Mouse (Mus musculus) limb, embryonic 15.5 days (tissue): Measurements from ENCODE around the gene Rfx1. TPM values are rescaled to one million over a fixed set of nuclear protein-coding genes. Genes with fewer than 3 reads are reported as not detected.

Experiments
- ATAC-seq: fragments of 200-750 bp; cut with Nextera tagmentation; 2 replicates; pipeline ENCODE4 v1.8.0; 2017; ENCODE audit warnings: low read depth, moderate TSS enrichment; ENCODE audit not compliant: insufficient number of reproducible peaks, low FRiP score, low TSS enrichment
- H3K27ac ChIP-seq: fragments of 300-500 bp; sonication (generic); 2 replicates; pipeline ENCODE4 v1.5.1; 2015; ENCODE audit warnings: moderate library complexity, mild to moderate bottlenecking, inconsistent platforms
- H3K27me3 ChIP-seq: fragments of 300-500 bp; sonication (generic); 2 replicates; pipeline ENCODE4 v1.6.1; 2015; ENCODE audit warnings: inconsistent platforms
- H3K36me3 ChIP-seq: fragments of 300-500 bp; sonication (generic); 2 replicates; pipeline ENCODE4 v1.6.1; 2015; ENCODE audit warnings: inconsistent platforms
- H3K4me1 ChIP-seq: fragments of 300-500 bp; sonication (generic); 2 replicates; pipeline ENCODE4 v1.6.1; 2015; ENCODE audit warnings: inconsistent platforms
- H3K4me2 ChIP-seq: fragments of 300-500 bp; sonication (generic); 2 replicates; pipeline ENCODE4 v1.6.1; 2015; ENCODE audit warnings: mild to moderate bottlenecking, inconsistent platforms
- H3K4me3 ChIP-seq: fragments of 300-500 bp; sonication (generic); 2 replicates; pipeline ENCODE4 v1.5.1; 2015; ENCODE audit warnings: mild to moderate bottlenecking, inconsistent platforms
- H3K9ac ChIP-seq: fragments of 300-500 bp; sonication (generic); 2 replicates; pipeline ENCODE4 v1.6.1; 2015; ENCODE audit warnings: inconsistent platforms
- H3K9me3 ChIP-seq: fragments of 300-500 bp; sonication (generic); 2 replicates; pipeline ENCODE4 v1.6.1; 2016; ENCODE audit warnings: inconsistent platforms
- WGBS: fragments of 180-500 bp; shearing (Covaris S2); methylation state at CpG from one replicate; pipeline ENCODE4 v1.1.7; 2015; 5-methylcytosine and 5-hydroxymethylcytosine counted together
- polyA plus RNA-seq: library from polyadenylated mRNA; unstranded; fragments of >200 nt; fragmentation: Nextera tagmentation; extraction: Ambion mirVana; gene quantifications from 2 replicates; pipeline ENCODE4 v1.2.1, GENCODE M21; 2015

The Rfx1 gene
- polyA plus RNA-seq: 8.0 and 8.5 TPM in 2 replicates

GRCm38 (mm10) chr8:84066291-84066930 lies at the start of gene Rfx1:
Gene Rfx1 (plus strand): TSS chr8:84066834.
- ATAC-seq: peak; percentile 98

DNA sequence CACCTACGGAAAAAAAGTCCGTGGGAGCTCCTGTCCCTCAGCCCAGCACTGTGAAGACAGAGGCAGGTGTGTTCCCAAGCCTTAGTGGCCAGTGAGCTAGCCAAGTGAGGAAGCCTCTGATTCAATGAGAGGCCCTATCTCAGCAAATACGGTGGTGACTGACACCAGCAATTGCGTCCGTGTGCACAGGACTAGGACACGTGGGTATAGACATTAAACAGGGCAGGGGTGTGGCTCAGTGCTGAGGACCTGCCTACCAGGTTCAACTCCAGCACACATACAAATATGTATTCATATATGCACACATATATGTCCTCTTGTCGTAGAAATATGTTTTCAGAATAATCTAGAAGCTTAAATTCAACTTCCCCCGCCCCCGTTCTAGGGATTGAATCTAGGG lies 46.9 kb upstream of the Rfx1 start:
- no peak overlapping the region for H3K27ac ChIP-seq
- H3K9ac ChIP-seq: no peak overlapping the region
- no peak overlapping the region for H3K4me2 ChIP-seq
- H3K4me3 ChIP-seq: no peak overlapping the region
- ATAC-seq: no peak
- WGBS: 79% methylated on average over 9 of the region's 9 CpGs
- H3K27me3 ChIP-seq: peaks cover 20% of the 10 kb centered on the region
- no peaks in the 10 kb centered on the region for H3K9me3 ChIP-seq
- peaks cover 16% of the 10 kb centered on the region for H3K4me1 ChIP-seq
- H3K36me3 ChIP-seq: no peaks in the 10 kb centered on the region

More at GRCm38 (mm10) chr8:84066291-84066930, at the start of gene Rfx1:
- H3K4me3 ChIP-seq: peak within 1 kb of the TSS; percentile 99
- peak within 1 kb of the TSS; percentile 91 for H3K9ac ChIP-seq
- H3K4me1 ChIP-seq: peaks cover 36% of the 10 kb centered on the region
- WGBS: under 1% methylated on average over 51 of the region's 51 CpGs
- H3K4me2 ChIP-seq: peak within 1 kb of the TSS; percentile 65
- no peaks in the 10 kb centered on the region for H3K36me3 ChIP-seq
- peak within 1 kb of the TSS; percentile 98 for H3K27ac ChIP-seq
- no peaks in the 10 kb centered on the region for H3K9me3 ChIP-seq
- no peaks in the 10 kb centered on the region for H3K27me3 ChIP-seq

- 12% methylated on average over 16 of the region's 18 CpGs for WGBS
- H3K27me3 ChIP-seq: peaks cover 25% of the 10 kb centered on the region
Observed at GRCm38 (mm10) chr8:84021096-84021495, 45.5 kb upstream of the Rfx1 start, which contains the start of gene Palm3. Gene Palm3 (plus strand): TSS chr8:84021471.

GRCm38 (mm10) chr8:84021569-84021968 lies 45.1 kb upstream of the Rfx1 start:
- Histone ChIP-seq H3K9ac (no peak overlapping the region), H3K9me3 (no peaks in the 10 kb centered on the region), H3K4me1 (peaks cover 28% of the 10 kb centered on the region), H3K27ac (no peak overlapping the region), H3K27me3 (peaks cover 28% of the 10 kb centered on the region), H3K4me2 (peak overlapping the region; percentile 19; the same call in 1 of the 2 replicates), H3K36me3 (no peaks in the 10 kb centered on the region), H3K4me3 (no peak overlapping the region; the same call in 1 of the 2 replicates)
- 48% methylated on average over 12 of the region's 12 CpGs for WGBS
- no peak for ATAC-seq

More at GRCm38 (mm10) chr8:84021096-84021495, 45.5 kb upstream of the Rfx1 start, which contains the start of gene Palm3:
- Histone ChIP-seq H3K9me3 (no peaks in the 10 kb centered on the region), H3K4me3 (no peak within 1 kb of the TSS; the same call in 1 of the 2 replicates), H3K9ac (no peak within 1 kb of the TSS), H3K27ac (no peak within 1 kb of the TSS), H3K4me1 (peaks cover 23% of the 10 kb centered on the region), H3K4me2 (peak within 1 kb of the TSS; percentile 19; the same call in 1 of the 2 replicates), H3K36me3 (no peaks in the 10 kb centered on the region)
- no peak for ATAC-seq

GRCm38 (mm10) chr8:84023085-84023484 lies 43.5 kb upstream of the Rfx1 start:
- Histone ChIP-seq H3K27ac (no peak overlapping the region), H3K9me3 (no peaks in the 10 kb centered on the region), H3K4me2 (no peak overlapping the region), H3K36me3 (no peaks in the 10 kb centered on the region), H3K4me1 (peaks cover 36% of the 10 kb centered on the region), H3K4me3 (no peak overlapping the region), H3K9ac (no peak overlapping the region), H3K27me3 (peaks cover 43% of the 10 kb centered on the region)
- 14% methylated on average over 5 of the region's 5 CpGs for WGBS
- ATAC-seq: no peak

- Histone ChIP-seq H3K4me2 (no peak overlapping the region), H3K27me3 (peaks cover 47% of the 10 kb centered on the region), H3K36me3 (no peaks in the 10 kb centered on the region), H3K9ac (no peak overlapping the region), H3K27ac (no peak overlapping the region), H3K4me3 (no peak overlapping the region), H3K9me3 (no peaks in the 10 kb centered on the region), H3K4me1 (peaks cover 36% of the 10 kb centered on the region)
- no peak for ATAC-seq
- WGBS: 54% methylated on average over 1 of the region's 1 CpGs
Observed at GRCm38 (mm10) chr8:84023631-84024030, 43.0 kb upstream of the Rfx1 start.

GRCm38 (mm10) chr8:84024171-84024570 lies 42.5 kb upstream of the Rfx1 start:
- no peak overlapping the region for H3K4me3 ChIP-seq
- no peaks in the 10 kb centered on the region for H3K9me3 ChIP-seq
- H3K36me3 ChIP-seq: no peaks in the 10 kb centered on the region
- peaks cover 36% of the 10 kb centered on the region for H3K4me1 ChIP-seq
- H3K27ac ChIP-seq: no peak overlapping the region
- no peak overlapping the region for H3K9ac ChIP-seq
- ATAC-seq: no peak
- no peak overlapping the region for H3K4me2 ChIP-seq
- H3K27me3 ChIP-seq: peaks cover 50% of the 10 kb centered on the region
- 20% methylated on average over 10 of the region's 10 CpGs for WGBS

DNA sequence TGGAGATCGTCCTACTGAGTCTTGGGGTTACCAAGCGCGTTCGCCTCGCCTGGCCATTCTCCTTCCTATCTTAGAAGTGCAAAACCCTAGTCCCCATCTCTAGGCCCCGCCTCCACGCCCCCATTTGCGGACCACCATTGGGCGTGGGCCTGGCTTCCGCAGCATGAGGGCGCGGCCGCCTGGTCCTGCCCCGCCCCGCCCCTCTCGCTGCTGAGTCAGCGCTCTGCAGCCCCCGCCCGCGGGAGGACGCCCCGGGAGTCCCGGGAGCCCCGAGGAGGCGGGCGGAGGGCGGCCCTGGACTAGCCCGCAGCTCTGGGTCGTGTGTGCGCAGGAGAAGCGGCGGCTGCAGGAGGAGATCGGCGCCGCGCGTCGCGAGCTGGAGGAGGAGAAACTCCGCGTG lies 40.8 kb upstream of the Rfx1 start:
- WGBS: under 1% methylated on average over 40 of the region's 41 CpGs
- peaks cover 36% of the 10 kb centered on the region for H3K4me1 ChIP-seq
- H3K27ac ChIP-seq: no peak overlapping the region
- H3K9me3 ChIP-seq: no peaks in the 10 kb centered on the region
- peak overlapping the region; percentile 90 for H3K4me2 ChIP-seq
- ATAC-seq: peak; percentile 66
- no peaks in the 10 kb centered on the region for H3K36me3 ChIP-seq
- H3K4me3 ChIP-seq: peak overlapping the region; percentile 49
- H3K27me3 ChIP-seq: peaks cover 42% of the 10 kb centered on the region
- H3K9ac ChIP-seq: peak overlapping the region; percentile 31; the same call in 1 of the 2 replicates

DNA sequence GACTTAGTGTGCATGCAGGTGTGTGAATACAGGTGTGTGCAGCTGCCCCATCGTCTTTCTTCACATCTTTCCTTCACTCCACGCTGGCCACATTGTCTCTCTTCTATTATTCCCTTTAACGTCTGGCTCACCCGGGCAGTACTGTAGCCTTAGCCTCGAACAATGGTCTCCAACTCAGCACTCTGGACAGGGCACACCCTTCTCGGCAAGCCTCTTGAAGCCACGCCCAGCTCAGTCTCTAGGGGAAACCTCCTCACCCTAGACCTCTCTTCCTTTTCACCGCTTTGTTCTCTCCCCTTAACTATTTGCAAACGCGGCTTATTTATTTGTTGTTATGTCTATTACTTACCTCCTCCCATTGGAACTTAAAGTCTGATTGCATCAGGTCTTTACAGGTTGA lies 39.2 kb upstream of the Rfx1 start:
- no peaks in the 10 kb centered on the region for H3K9me3 ChIP-seq
- peaks cover 27% of the 10 kb centered on the region for H3K4me1 ChIP-seq
- H3K36me3 ChIP-seq: no peaks in the 10 kb centered on the region
- no peak overlapping the region for H3K4me2 ChIP-seq
- no peak overlapping the region for H3K9ac ChIP-seq
- 13% methylated on average over 10 of the region's 10 CpGs for WGBS
- peaks cover 31% of the 10 kb centered on the region for H3K27me3 ChIP-seq
- no peak for ATAC-seq
- no peak overlapping the region for H3K27ac ChIP-seq
- H3K4me3 ChIP-seq: no peak overlapping the region

DNA sequence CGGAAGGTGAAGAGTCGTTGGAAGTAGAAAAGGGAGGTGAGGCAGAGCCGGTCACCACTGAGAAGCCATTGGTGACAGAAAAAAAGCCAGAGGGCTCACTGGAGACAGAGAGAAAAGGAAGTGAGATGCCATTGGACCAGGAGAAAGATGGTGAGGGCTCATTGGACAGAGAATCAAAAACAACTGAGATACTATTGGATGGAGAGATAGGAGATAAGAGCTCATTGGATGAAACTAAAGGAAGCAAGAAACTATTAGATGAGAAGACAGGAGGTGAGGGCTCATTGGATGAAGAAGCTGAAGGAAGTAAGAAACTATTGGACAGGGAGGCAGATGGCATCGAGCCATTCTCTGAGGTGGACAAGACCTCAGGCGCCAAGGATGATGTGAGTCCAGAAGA lies 37.4 kb upstream of the Rfx1 start:
- ATAC-seq: no peak

DNA sequence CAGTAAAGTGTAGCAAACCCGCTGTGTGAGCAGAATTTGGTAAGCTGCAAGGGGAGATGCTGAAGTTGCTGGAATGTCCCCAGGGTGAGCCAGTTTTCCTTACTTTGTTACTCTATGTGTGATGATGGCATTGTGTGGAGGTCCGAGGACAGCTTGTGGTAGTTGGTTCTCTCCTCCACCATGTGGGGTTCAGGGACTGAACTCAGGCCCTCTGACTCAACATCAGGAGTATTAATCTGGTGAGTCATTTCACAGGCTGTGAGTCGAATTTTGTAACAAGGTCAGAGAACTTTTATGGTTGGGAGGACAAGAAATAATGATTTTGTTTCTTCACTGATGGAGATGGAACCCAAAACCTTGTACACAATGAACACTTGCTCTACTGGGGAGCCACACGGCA lies 33.9 kb upstream of the Rfx1 start:
- no peak for ATAC-seq
- 70% methylated on average over 4 of the region's 4 CpGs for WGBS
- no peaks in the 10 kb centered on the region for H3K4me1 ChIP-seq
- H3K27ac ChIP-seq: no peak overlapping the region
- no peak overlapping the region for H3K4me3 ChIP-seq
- H3K27me3 ChIP-seq: peaks cover 19% of the 10 kb centered on the region; the same call in 1 of the 2 replicates
- H3K36me3 ChIP-seq: no peaks in the 10 kb centered on the region
- no peak overlapping the region for H3K4me2 ChIP-seq
- no peaks in the 10 kb centered on the region for H3K9me3 ChIP-seq
- no peak overlapping the region for H3K9ac ChIP-seq

More for the DNA sequence above, 37.4 kb upstream of the Rfx1 start:
- Histone ChIP-seq H3K27ac (no peak overlapping the region), H3K9ac (no peak overlapping the region), H3K4me1 (peaks cover 19% of the 10 kb centered on the region), H3K36me3 (no peaks in the 10 kb centered on the region), H3K27me3 (peaks cover 33% of the 10 kb centered on the region), H3K4me2 (no peak overlapping the region), H3K4me3 (no peak overlapping the region), H3K9me3 (no peaks in the 10 kb centered on the region)
- WGBS: 83% methylated on average over 5 of the region's 5 CpGs

DNA sequence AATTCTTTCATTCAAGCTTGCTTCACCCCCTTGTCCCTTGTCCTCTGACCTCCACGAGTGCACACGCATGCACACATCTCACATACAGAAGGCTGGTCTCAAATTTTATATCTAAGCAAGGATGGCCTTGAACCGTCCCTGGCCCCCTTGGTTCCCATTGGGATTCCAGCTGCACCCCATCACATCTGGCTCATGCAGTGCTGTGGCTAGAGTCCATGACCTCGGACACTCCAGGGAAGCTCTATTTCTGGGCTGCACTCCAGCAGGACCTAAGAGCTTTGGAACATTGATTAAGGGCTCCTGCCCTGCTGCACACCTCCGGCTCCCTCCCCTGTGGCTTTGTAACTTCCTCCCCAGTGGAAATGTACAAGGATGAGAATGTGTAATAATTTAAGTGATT lies 28.6 kb upstream of the Rfx1 start:
- ATAC-seq: no peak
- H3K9me3 ChIP-seq: no peaks in the 10 kb centered on the region
- 69% methylated on average over 5 of the region's 5 CpGs for WGBS
- H3K27ac ChIP-seq: no peak overlapping the region
- no peaks in the 10 kb centered on the region for H3K36me3 ChIP-seq
- H3K4me2 ChIP-seq: no peak overlapping the region
- peaks cover 50% of the 10 kb centered on the region for H3K27me3 ChIP-seq
- no peak overlapping the region for H3K9ac ChIP-seq
- no peak overlapping the region for H3K4me3 ChIP-seq
- H3K4me1 ChIP-seq: peaks cover 13% of the 10 kb centered on the region
